Mouse (Mus musculus): Measurements from ENCODE around the gene Cpm. TPM values are rescaled to one million over a fixed set of nuclear protein-coding genes. Genes with fewer than 3 reads are reported as not detected.
A peak's percentile ranks its signal among the peaks of the same experiment; 100 is the strongest.
"Not testable (repeated sequence)": the region's sequence is repeated elsewhere in the genome, so short reads cannot be mapped to it uniquely, and the experiment has no call there.

The Cpm gene
- total RNA-seq, 2 experiments from 2014 or later, result 6.2 to 7.4 TPM

GRCm38 (mm10) chr10:117724136-117724718 lies 94.9 kb downstream of the Cpm start:
- no peak for DNase-seq
- intact Hi-C loops (cut with DNase I; ENCODE audit: low total_unique reads), result no loop called here

GRCm38 (mm10) chr10:117724804-117725361 lies 95.6 kb downstream of the Cpm start:
- DNase-seq, result no peak
- intact Hi-C loops (cut with DNase I; ENCODE audit: low total_unique reads), result no loop called here

DNA sequence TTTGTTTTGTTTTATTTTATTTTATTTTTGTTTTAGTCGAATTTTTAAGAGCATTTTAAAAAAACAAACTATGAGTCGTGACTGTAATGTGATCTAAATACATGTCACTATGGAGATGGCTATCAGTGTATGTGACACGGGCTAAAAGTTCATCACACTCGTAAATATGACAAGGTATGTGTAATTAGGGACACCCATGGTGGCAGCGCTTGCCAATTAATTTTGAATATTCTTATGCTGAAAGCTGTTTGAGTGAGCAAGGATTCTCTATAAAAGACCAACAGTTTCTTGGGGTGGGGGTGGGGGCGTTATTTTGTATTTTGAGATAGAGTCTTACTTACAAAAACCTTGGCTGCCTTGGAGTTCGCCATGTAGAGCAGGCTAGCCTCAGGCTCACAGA lies 96.4 kb downstream of the Cpm start:
- no peak for DNase-seq
- intact Hi-C loops (cut with DNase I; ENCODE audit: low total_unique reads), result no loop called here

- intact Hi-C loops (cut with DNase I; ENCODE audit: low total_unique reads), result no loop called here
- no peak for DNase-seq
Observed at GRCm38 (mm10) chr10:117726350-117726749, 97.0 kb downstream of the Cpm start.

- no peak for DNase-seq
- intact Hi-C loops (cut with DNase I; ENCODE audit: low total_unique reads), result no loop called here
Observed at GRCm38 (mm10) chr10:117726888-117727385, 97.6 kb downstream of the Cpm start.

- intact Hi-C loops (cut with DNase I; ENCODE audit: low total_unique reads), result no loop called here
Observed at GRCm38 (mm10) chr10:117727518-117728110, 98.3 kb downstream of the Cpm start.

GRCm38 (mm10) chr10:117728574-117728973 lies 99.3 kb downstream of the Cpm start:
- no peak for DNase-seq
- intact Hi-C loops (cut with DNase I; ENCODE audit: low total_unique reads), result no loop called here

More at GRCm38 (mm10) chr10:117727518-117728110, 98.3 kb downstream of the Cpm start:
- no peak for DNase-seq

GRCm38 (mm10) chr10:117729139-117729814 lies 100.0 kb downstream of the Cpm start:
- DNase-seq, result no peak
- intact Hi-C loops (cut with DNase I; ENCODE audit: low total_unique reads), result no loop called here

DNA sequence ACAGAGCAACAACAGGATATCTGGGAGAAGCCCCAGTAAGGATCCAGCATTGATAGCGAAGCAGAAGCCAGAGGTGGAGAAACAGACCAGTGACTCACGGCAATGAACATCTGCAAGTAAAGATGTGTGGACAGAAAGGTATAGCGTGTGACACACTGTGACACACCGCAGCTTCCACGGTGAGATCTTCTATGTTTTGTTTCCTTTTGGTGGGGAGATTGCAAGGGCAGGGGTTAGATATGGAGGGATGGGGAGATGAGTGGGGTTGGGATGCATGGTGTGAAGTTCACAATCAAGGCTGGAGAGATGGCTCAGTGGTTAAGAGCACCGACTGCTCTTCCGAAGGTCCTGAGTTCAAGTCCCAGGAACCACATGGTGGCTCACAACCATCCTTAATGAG lies 100.8 kb downstream of the Cpm start:
- DNase-seq, result no peak
- intact Hi-C loops (cut with DNase I; ENCODE audit: low total_unique reads), result no loop called here

DNA sequence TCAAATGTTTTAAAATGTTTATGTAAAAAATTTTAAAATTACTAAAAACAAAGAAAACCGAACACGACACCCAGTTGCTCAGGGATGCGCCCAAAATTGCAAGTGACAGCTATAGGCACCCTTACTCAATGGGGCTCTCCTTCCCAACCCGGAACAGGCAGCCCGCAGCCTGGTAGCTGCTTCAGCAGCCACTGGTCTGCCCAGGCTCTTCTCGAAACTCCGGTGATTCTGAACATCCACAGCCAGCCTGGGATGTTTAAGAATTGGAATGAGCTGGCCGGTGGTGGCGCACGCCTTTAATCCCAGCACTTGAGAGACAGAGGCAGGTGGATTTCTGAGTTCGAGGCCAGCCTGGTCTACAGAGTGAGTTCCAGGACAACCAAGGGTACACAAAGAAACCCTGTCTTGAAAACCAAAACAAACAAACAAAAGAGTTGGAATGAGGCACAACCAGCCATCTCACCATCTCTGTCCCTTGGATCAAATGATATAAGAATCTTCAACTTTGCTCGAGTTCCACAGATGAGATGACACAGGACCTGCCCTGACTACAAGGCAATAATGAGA lies 101.4 kb downstream of the Cpm start:
- intact Hi-C loops (cut with DNase I; ENCODE audit: low total_unique reads), result no loop called here
- DNase-seq, result no peak

DNA sequence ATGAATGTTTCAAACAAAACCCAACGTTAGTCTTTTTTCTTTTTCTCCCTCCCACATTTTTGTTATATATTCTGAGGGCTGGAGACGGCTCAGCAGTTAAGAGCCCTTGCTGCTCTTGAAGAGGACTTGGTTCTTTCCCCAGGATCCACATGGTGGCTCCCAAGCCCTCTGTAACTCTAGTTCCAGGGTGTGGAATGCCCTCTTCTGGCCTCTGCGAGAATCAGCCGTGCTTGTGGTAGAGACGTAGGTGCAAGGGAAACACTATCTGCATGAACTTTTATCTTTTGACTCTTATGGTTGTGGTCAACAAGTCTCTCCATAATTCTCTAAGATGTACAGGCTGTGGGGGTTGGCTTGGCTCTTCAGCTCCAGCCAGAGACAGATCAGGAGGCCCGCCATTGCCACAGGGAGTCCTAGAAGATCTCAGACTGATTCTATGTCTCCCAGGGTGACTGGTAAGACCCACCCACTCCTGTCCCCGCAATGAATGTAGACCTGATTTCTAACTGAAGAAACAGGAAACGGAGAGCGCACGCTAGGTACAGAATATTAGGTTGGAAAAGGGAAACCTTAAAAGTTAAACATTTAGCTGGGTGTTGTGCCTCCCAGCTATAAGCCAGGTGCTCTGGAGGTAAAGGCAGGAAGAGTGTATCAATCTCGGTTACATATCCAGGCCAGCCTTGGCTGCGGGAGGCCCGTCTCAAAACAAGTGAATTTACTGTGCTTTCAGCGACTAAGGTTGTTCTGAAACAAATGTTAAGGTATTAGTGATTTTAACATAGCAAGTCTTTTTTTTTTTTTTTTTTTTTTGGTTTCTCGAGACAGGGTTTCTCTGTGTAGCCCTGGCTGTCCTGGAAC lies 102.2 kb downstream of the Cpm start:
- peak; percentile 32 for DNase-seq
- intact Hi-C loops (cut with DNase I; ENCODE audit: low total_unique reads), result no loop called here

DNA sequence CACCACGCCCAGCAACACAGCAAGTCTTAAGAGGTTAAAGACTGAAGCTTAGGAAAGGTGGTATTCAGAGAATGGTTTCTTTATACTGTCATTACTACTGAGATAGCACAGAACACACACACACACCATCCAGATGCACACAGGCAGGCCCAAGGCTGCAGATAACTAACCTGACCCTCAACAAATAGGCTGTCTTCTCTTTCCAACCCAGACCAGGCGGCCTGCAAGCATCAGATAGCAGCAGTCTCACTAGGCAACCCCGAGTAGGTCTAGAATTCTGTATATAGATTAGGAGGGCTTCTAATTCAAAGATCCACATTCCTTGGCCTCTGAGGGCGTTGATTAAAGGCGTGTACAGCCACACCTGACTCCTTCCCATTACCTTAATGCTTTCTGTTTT lies 102.9 kb downstream of the Cpm start:
- intact Hi-C loops (cut with DNase I; ENCODE audit: low total_unique reads), result no loop called here
- no peak for DNase-seq

- intact Hi-C loops (cut with DNase I; ENCODE audit: low total_unique reads), result no loop called here
- no peak for DNase-seq
Observed at GRCm38 (mm10) chr10:117732962-117733592, 103.8 kb downstream of the Cpm start.

DNA sequence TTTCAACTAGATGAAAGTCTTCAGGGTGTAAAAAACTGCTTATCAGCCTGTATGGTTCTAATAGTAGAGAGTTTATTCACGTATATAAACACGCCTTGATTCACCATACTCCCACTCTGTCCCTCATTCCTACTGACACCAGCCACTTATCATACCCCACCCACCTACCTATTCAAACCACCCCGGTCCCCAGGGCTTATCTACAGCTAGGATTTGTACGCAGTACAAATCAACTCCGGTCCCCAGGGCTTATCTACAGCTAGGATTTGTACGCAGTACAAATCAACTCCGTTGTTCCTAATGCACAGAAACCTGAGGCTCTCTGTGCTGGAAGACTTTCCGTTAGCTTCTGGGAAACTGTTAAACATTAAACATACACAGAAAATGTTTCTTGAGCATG lies 104.3 kb downstream of the Cpm start:
- DNase-seq; intact Hi-C loops (cut with DNase I; ENCODE audit: low total_unique reads): not testable (repeated sequence)

- intact Hi-C loops (cut with DNase I; ENCODE audit: low total_unique reads); DNase-seq: not testable (repeated sequence)
Observed at GRCm38 (mm10) chr10:117734104-117734852, 105.0 kb downstream of the Cpm start.

DNA sequence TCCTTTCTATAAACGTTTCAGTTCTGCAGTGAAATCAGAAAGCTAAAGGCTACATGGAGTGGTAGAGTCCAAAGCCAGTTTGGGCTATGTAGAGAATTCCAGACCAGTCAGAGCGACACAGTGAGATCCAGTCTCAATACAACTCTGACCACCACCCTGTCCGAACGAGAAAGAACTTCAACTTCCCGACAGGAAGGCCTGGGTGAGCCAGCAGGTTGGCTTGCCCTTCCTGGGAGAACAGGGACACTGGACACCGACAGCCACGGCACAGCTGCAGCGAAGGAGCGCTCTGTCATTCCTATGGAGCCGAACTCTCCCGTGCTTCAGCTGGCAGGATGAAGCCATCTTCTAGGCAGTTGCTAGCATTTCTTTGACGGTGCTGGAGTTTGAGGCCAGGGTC lies 106.1 kb downstream of the Cpm start:
- DNase-seq; intact Hi-C loops (cut with DNase I; ENCODE audit: low total_unique reads): not testable (repeated sequence)

DNA sequence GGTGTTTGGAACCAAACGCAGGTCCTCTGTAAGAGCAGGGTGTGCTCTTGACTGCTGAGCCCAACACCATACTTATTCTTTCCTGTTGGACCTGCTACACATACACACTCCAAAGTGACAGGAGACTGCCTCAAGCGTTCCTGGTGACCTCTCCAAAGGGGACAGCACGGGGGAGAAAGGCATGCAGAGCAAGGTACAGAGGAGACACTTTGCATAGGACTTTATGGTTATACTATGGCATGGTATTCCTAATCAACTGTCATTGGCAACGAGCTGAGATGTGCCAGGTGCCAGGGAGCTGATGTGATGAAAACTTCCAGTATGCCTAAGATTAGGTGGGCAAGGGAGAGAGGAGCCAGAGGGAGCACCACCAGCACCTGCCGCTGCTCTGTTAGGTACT lies 107.3 kb downstream of the Cpm start:
- DNase-seq, result no peak
- intact Hi-C loops (cut with DNase I; ENCODE audit: low total_unique reads), result no loop called here

All from gastrocnemius, postnatal 14 days (tissue).